Mouse (Mus musculus) layer of hippocampus, adult 2 months (tissue): ENCODE results near the gene 9430097D07Rik. TPM values are rescaled to one million over a fixed set of nuclear protein-coding genes. Genes with fewer than 3 reads are reported as not detected.

Experiments used
- DNase-seq, 2 experiments: peaks; one replicate each; pipeline ENCODE4 v3.0.0; 2022; ENCODE audit warnings: low spot score in 2 of 2
- H3K27ac ChIP-seq: fragments of 200-600 bp; 2 replicates; pipeline ENCODE4 v1.8.1; 2022
- H3K4me3 ChIP-seq: fragments of 200-600 bp; 2 replicates; pipeline ENCODE4 v1.8.1; 2022; ENCODE audit warnings: mild to moderate bottlenecking
- CTCF ChIP-seq: fragments of 200-600 bp; conservative IDR thresholded peaks from 2 replicates; pipeline ENCODE4 v1.8.1; 2022; ENCODE audit warnings: antibody characterized with exemption, mild to moderate bottlenecking, moderate library complexity
- total RNA-seq, 2 experiments: library from RNA; stranded (reverse); gene quantifications; 2 replicates each; pipeline ENCODE4 v1.2.3; 2021

Gene 9430097D07Rik
- total RNA-seq, 2 experiments from 2014 or later: 0.71 TPM; not detected in 1

- Histone ChIP-seq H3K27ac (no peak overlapping the region), H3K4me3 (peak overlapping the region; percentile 92; the same call in 1 of the 2 replicates)
- no peak for DNase-seq
- no peak for TF ChIP-seq CTCF
Observed at GRCm38 (mm10) chr2:32572196-32572595, 3.3 kb downstream of the 9430097D07Rik start.

- DNase-seq: peak; percentile 91 to 94
- H3K27ac ChIP-seq: peak within 1 kb of the TSS; percentile 77
- TF ChIP-seq CTCF: peak; percentile 55
- H3K4me3 ChIP-seq: peak within 1 kb of the TSS; percentile 92
Observed at GRCm38 (mm10) chr2:32570698-32571494, 4.6 kb downstream of the 9430097D07Rik start, which contains the start of gene Dpm2. Gene Dpm2 (plus strand): TSS chr2:32570858.

- H3K4me3 ChIP-seq: no peak overlapping the region
- no peak for TF ChIP-seq CTCF
- no peak for DNase-seq
- H3K27ac ChIP-seq: peak overlapping the region; percentile 77
Observed at GRCm38 (mm10) chr2:32568941-32569340, 6.5 kb downstream of the 9430097D07Rik start.

GRCm38 (mm10) chr2:32568149-32568548 lies 7.3 kb downstream of the 9430097D07Rik start:
- Histone ChIP-seq H3K4me3 (no peak overlapping the region), H3K27ac (peak overlapping the region; percentile 77)
- no peak for DNase-seq
- TF ChIP-seq CTCF: no peak

- Histone ChIP-seq H3K27ac (no peak overlapping the region), H3K4me3 (no peak overlapping the region)
- peak; percentile 69 to 70 for DNase-seq
- peak; percentile 95 for TF ChIP-seq CTCF
Observed at GRCm38 (mm10) chr2:32566536-32567063, 8.9 kb downstream of the 9430097D07Rik start.

- peak in 1 of 2 experiments; percentile 60 for DNase-seq
- peak overlapping the region; percentile 23; the same call in 1 of the 2 replicates for H3K4me3 ChIP-seq
- TF ChIP-seq CTCF: 0 out of 2 replicates have a peak, but pooled peaks have one; percentile 4
Observed at GRCm38 (mm10) chr2:32559570-32559969, 15.9 kb downstream of the 9430097D07Rik start.

GRCm38 (mm10) chr2:32556019-32556418 lies 19.5 kb downstream of the 9430097D07Rik start:
- TF ChIP-seq CTCF: no peak
- no peak for DNase-seq
- Histone ChIP-seq H3K4me3 (no peak overlapping the region), H3K27ac (peak overlapping the region; percentile 63)

More at GRCm38 (mm10) chr2:32559570-32559969, 15.9 kb downstream of the 9430097D07Rik start:
- H3K27ac ChIP-seq: peak overlapping the region; percentile 90

- peak overlapping the region; percentile 63; the same call in 1 of the 2 replicates for H3K27ac ChIP-seq
- no peak for DNase-seq
- H3K4me3 ChIP-seq: no peak overlapping the region
- TF ChIP-seq CTCF: no peak
Observed at GRCm38 (mm10) chr2:32555484-32555883, 20.0 kb downstream of the 9430097D07Rik start.

- H3K4me3 ChIP-seq: no peak overlapping the region
- no peak for TF ChIP-seq CTCF
Observed at GRCm38 (mm10) chr2:32553592-32554148, 21.8 kb downstream of the 9430097D07Rik start.

GRCm38 (mm10) chr2:32551236-32551635 lies 24.2 kb downstream of the 9430097D07Rik start:
- H3K27ac ChIP-seq: peak overlapping the region; percentile 25; the same call in 1 of the 2 replicates
- no peak for TF ChIP-seq CTCF
- no peak overlapping the region for H3K4me3 ChIP-seq
- DNase-seq: no peak

More at GRCm38 (mm10) chr2:32553592-32554148, 21.8 kb downstream of the 9430097D07Rik start:
- H3K27ac ChIP-seq: peak overlapping the region; percentile 55; the same call in 1 of the 2 replicates
- no peak for DNase-seq

GRCm38 (mm10) chr2:32549764-32550163 lies 25.7 kb downstream of the 9430097D07Rik start:
- Histone ChIP-seq H3K27ac (peak overlapping the region; percentile 54; the same call in 1 of the 2 replicates), H3K4me3 (no peak overlapping the region)
- no peak for TF ChIP-seq CTCF
- DNase-seq: no peak

- Histone ChIP-seq H3K27ac (peak overlapping the region; percentile 54; the same call in 1 of the 2 replicates), H3K4me3 (no peak overlapping the region)
- no peak for DNase-seq
- TF ChIP-seq CTCF: no peak
Observed at GRCm38 (mm10) chr2:32549171-32549570, 26.3 kb downstream of the 9430097D07Rik start.
